Mouse (Mus musculus): Measurements from ENCODE around the gene Hes7. TPM values are rescaled to one million over a fixed set of nuclear protein-coding genes. Genes with fewer than 3 reads are reported as not detected.
A peak's percentile ranks its signal among the peaks of the same experiment; 100 is the strongest.

Hes7 gene
- polyA plus RNA-seq, 1 experiment from 2014 or later = 1.1 TPM

DNA sequence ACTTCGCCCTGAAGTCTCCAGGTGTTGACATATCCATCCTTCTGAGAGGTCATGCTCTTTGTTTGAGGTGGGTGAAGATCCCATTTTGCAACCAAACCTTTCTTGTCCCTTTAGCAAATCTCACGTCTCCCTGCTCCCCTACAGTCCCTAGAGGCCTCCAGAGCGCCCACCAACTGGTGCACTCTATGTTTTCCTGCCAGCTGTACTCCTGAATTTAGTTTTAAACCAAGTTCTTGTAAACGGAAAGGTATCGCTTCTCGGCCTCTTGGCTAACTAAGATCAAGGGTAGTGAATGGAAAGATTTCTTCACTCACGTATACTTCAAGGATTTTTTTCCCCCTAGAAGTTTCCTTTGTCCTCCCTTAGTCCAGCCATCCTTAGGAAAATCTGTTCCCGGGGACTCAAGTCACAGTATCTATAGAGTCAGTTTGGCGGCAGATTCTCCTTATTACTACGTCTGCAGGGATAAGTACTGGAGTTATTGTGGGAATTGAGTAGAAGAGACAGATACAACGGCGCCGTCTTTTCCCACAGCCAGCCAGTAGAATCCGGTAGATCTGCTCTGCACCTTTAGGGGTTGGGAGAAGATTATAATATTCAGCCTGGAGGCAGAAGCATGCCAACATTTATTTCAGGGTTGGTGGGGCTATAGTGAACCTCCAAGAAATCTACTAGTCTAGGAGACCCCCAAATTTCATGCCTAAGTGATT is 603 bp upstream of the Hes7 start:
- peaks cover 4% of the 10 kb centered on the region; the same call in 1 of the 2 replicates for H3K27me3 ChIP-seq (ENCODE audit: control insufficient read depth, insufficient read depth, low read depth, low read length)
- no peaks in the 10 kb centered on the region for H3K36me3 ChIP-seq (ENCODE audit: control insufficient read depth, insufficient read depth, low read length)
- ATAC-seq = no peak
- H3K27ac ChIP-seq (ENCODE audit: low read length) = no peak overlapping the region
- no peak overlapping the region for H3K4me3 ChIP-seq (ENCODE audit: low read depth, low read length)
- H3K9ac ChIP-seq (ENCODE audit: low read depth, low read length) = no peak overlapping the region
- 34% methylated on average over 14 of the region's 14 CpGs for WGBS
- no peaks in the 10 kb centered on the region for H3K9me3 ChIP-seq (replicated peaks; ENCODE audit: control insufficient read depth, low read length, poor library complexity, severe bottlenecking)
- H3K4me2 ChIP-seq (ENCODE audit: low read length) = peak overlapping the region; percentile 95
- peaks cover 28% of the 10 kb centered on the region for H3K4me1 ChIP-seq (ENCODE audit: control insufficient read depth, insufficient read depth, low read length)

DNA sequence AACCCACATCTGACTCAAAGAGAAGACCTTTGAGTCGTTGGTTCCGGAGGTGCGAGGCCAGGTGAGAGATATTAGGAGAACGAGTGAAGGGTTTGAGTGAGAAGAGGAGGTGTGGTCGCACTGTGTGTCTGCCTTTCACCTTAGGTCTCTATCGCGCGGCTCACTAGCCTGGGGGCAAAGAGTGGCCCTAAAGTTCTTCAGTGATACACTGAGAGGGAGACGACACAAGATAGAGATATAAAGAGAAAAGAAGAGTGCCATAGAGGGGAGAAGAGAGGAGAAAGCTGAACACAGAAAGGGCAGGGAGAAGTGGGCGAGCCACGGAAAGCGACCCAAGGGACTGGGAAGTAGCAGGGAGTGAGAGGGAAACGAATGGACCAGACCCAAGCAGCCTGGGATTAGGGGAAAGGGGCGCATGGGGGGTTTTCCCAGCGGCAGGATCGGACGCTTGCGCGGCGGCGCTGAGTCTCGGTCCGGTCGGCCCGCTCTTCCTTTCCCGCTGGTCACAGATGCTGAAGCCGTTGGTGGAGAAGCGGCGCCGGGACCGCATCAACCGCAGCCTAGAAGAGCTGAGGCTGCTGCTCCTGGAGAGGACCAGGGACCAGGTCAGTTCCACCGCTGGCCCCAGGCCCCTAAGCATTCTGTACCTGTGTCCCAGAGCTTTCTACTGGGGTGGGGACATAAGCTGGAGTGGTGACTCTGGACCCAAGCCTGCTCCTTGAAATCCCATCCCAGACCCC is 967 bp downstream of the Hes7 start:
- no peaks in the 10 kb centered on the region for H3K36me3 ChIP-seq (ENCODE audit: control insufficient read depth, insufficient read depth, low read length)
- H3K27me3 ChIP-seq (ENCODE audit: control insufficient read depth, insufficient read depth, low read depth, low read length) = peaks cover 4% of the 10 kb centered on the region; the same call in 1 of the 2 replicates
- 1% methylated on average over 33 of the region's 33 CpGs for WGBS
- no peaks in the 10 kb centered on the region for H3K9me3 ChIP-seq (replicated peaks; ENCODE audit: control insufficient read depth, low read length, poor library complexity, severe bottlenecking)
- peak overlapping the region; percentile 90 for H3K4me2 ChIP-seq (ENCODE audit: low read length)
- H3K9ac ChIP-seq (ENCODE audit: low read depth, low read length) = peak overlapping the region; percentile 74
- peaks cover 30% of the 10 kb centered on the region for H3K4me1 ChIP-seq (ENCODE audit: control insufficient read depth, insufficient read depth, low read length)
- ATAC-seq = no peak
- peak overlapping the region; percentile 79 for H3K4me3 ChIP-seq (ENCODE audit: low read depth, low read length)
- H3K27ac ChIP-seq (ENCODE audit: low read length) = no peak overlapping the region

DNA sequence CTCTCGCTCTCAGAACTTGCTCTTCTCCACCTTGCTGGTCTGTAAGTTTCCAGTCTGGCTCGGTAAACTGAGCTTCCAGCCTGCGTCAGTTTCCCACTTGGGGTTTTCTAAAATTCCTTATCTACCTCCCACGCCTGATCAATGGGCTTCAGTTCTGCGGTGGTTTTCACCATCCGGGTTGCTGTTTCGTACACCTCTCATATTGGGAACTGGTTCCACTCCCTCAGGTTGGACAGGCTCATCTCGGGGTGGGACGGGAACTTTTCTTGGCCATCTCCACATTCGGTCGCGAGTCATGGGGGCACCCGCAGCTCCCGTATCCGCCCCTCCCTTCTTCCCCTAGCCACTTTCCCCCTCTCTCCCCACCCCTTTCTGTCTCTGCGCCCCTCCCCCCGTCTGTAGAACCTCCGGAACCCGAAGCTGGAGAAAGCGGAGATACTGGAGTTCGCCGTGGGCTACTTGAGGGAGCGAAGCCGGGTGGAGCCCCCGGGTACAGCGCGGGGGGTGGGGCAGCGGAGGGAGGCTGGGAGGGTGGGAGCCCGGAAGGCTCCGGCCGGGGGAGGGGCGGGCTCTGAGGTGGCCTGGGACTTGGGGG is 1.6 kb downstream of the Hes7 start:
- H3K9me3 ChIP-seq (replicated peaks; ENCODE audit: control insufficient read depth, low read length, poor library complexity, severe bottlenecking) = no peaks in the 10 kb centered on the region
- peak overlapping the region; percentile 81; the same call in 1 of the 2 replicates for H3K27ac ChIP-seq (ENCODE audit: low read length)
- peak overlapping the region; percentile 79 for H3K4me3 ChIP-seq (ENCODE audit: low read depth, low read length)
- H3K4me2 ChIP-seq (ENCODE audit: low read length) = peak overlapping the region; percentile 90
- peaks cover 4% of the 10 kb centered on the region; the same call in 1 of the 2 replicates for H3K27me3 ChIP-seq (ENCODE audit: control insufficient read depth, insufficient read depth, low read depth, low read length)
- ATAC-seq = no peak
- peaks cover 35% of the 10 kb centered on the region for H3K4me1 ChIP-seq (ENCODE audit: control insufficient read depth, insufficient read depth, low read length)
- H3K9ac ChIP-seq (ENCODE audit: low read depth, low read length) = peak overlapping the region; percentile 74
- WGBS = under 1% methylated on average over 29 of the region's 32 CpGs
- no peaks in the 10 kb centered on the region for H3K36me3 ChIP-seq (ENCODE audit: control insufficient read depth, insufficient read depth, low read length)

GRCm38 (mm10) chr11:69122336-69122951 is 2.2 kb downstream of the Hes7 start, which contains the start of gene 9130213A22Rik:
TSS of gene 9130213A22Rik (minus strand) at chr11:69122589.
- H3K4me2 ChIP-seq (ENCODE audit: low read length) = peak within 1 kb of the TSS; percentile 90
- peak within 1 kb of the TSS; percentile 79 for H3K4me3 ChIP-seq (ENCODE audit: low read depth, low read length)
- H3K27ac ChIP-seq (ENCODE audit: low read length) = peak within 1 kb of the TSS; percentile 81
- H3K27me3 ChIP-seq (ENCODE audit: control insufficient read depth, insufficient read depth, low read depth, low read length) = peaks cover 4% of the 10 kb centered on the region
- H3K9me3 ChIP-seq (replicated peaks; ENCODE audit: control insufficient read depth, low read length, poor library complexity, severe bottlenecking) = no peaks in the 10 kb centered on the region
- peak; percentile 60 for ATAC-seq
- H3K36me3 ChIP-seq (ENCODE audit: control insufficient read depth, insufficient read depth, low read length) = no peaks in the 10 kb centered on the region
- H3K9ac ChIP-seq (ENCODE audit: low read depth, low read length) = peak within 1 kb of the TSS; percentile 74
- WGBS = under 1% methylated on average over 61 of the region's 66 CpGs
- peaks cover 31% of the 10 kb centered on the region for H3K4me1 ChIP-seq (ENCODE audit: control insufficient read depth, insufficient read depth, low read length)

- ATAC-seq = peak; percentile 12
- peak overlapping the region; percentile 81 for H3K27ac ChIP-seq (ENCODE audit: low read length)
- under 1% methylated on average over 29 of the region's 29 CpGs for WGBS
Measured at GRCm38 (mm10) chr11:69123056-69123692, 3.0 kb downstream of the Hes7 start.

GRCm38 (mm10) chr11:69123693-69124497 is 3.7 kb downstream of the Hes7 start:
- peaks cover 27% of the 10 kb centered on the region for H3K4me1 ChIP-seq (ENCODE audit: control insufficient read depth, insufficient read depth, low read length)
- peak overlapping the region; percentile 90 for H3K4me2 ChIP-seq (ENCODE audit: low read length)
- ATAC-seq = peak; percentile 63
- H3K27ac ChIP-seq (ENCODE audit: low read length) = peak overlapping the region; percentile 77
- WGBS = under 1% methylated on average over 31 of the region's 31 CpGs
- H3K36me3 ChIP-seq (ENCODE audit: control insufficient read depth, insufficient read depth, low read length) = no peaks in the 10 kb centered on the region
- peak overlapping the region; percentile 52 for H3K9ac ChIP-seq (ENCODE audit: low read depth, low read length)
- no peaks in the 10 kb centered on the region for H3K9me3 ChIP-seq (replicated peaks; ENCODE audit: control insufficient read depth, low read length, poor library complexity, severe bottlenecking)
- H3K4me3 ChIP-seq (ENCODE audit: low read depth, low read length) = peak overlapping the region; percentile 79
- peaks cover 4% of the 10 kb centered on the region for H3K27me3 ChIP-seq (ENCODE audit: control insufficient read depth, insufficient read depth, low read depth, low read length)

More at GRCm38 (mm10) chr11:69123056-69123692, 3.0 kb downstream of the Hes7 start:
- Histone ChIP-seq H3K9ac (ENCODE audit: low read depth, low read length) (peak overlapping the region; percentile 74), H3K4me3 (ENCODE audit: low read depth, low read length) (peak overlapping the region; percentile 79), H3K4me2 (ENCODE audit: low read length) (peak overlapping the region; percentile 90), H3K27me3 (ENCODE audit: control insufficient read depth, insufficient read depth, low read depth, low read length) (peaks cover 4% of the 10 kb centered on the region), H3K4me1 (ENCODE audit: control insufficient read depth, insufficient read depth, low read length) (peaks cover 31% of the 10 kb centered on the region), H3K36me3 (ENCODE audit: control insufficient read depth, insufficient read depth, low read length) (no peaks in the 10 kb centered on the region), H3K9me3 (replicated peaks; ENCODE audit: control insufficient read depth, low read length, poor library complexity, severe bottlenecking) (no peaks in the 10 kb centered on the region)

DNA sequence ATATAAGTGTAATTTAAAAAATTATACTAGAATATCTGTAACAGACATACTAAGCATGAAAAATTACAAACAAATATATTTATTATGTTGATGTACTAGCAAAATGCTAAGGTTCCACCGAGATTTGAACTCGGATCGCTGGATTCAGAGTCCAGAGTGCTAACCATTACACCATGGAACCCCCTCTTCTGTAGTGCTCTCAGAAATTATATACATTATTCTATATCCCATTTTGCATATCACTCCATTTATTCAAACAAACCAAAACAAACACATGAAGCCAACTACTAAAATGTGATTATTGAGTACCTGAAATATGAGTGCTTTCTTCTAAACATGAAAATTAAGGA is 4.3 kb downstream of the Hes7 start:
- Histone ChIP-seq H3K4me2 (ENCODE audit: low read length) (peak overlapping the region; percentile 90), H3K27me3 (ENCODE audit: control insufficient read depth, insufficient read depth, low read depth, low read length) (peaks cover 4% of the 10 kb centered on the region), H3K9me3 (replicated peaks; ENCODE audit: control insufficient read depth, low read length, poor library complexity, severe bottlenecking) (no peaks in the 10 kb centered on the region), H3K9ac (ENCODE audit: low read depth, low read length) (no peak overlapping the region), H3K4me1 (ENCODE audit: control insufficient read depth, insufficient read depth, low read length) (peaks cover 23% of the 10 kb centered on the region), H3K36me3 (ENCODE audit: control insufficient read depth, insufficient read depth, low read length) (no peaks in the 10 kb centered on the region), H3K4me3 (ENCODE audit: low read depth, low read length) (peak overlapping the region; percentile 79; the same call in 1 of the 2 replicates), H3K27ac (ENCODE audit: low read length) (no peak overlapping the region)
- ATAC-seq = peak; percentile 50
- WGBS = 0% methylated on average over 3 of the region's 3 CpGs
